Mouse (Mus musculus) embryonic facial prominence, embryonic 11.5 days (tissue): ENCODE measurements around the gene Dmrtc1a. TPM values are rescaled to one million over a fixed set of nuclear protein-coding genes. Genes with fewer than 3 reads are reported as not detected.
"Not testable (repeated sequence)": the region's sequence is repeated elsewhere in the genome, so short reads cannot be mapped to it uniquely, and the experiment has no call there.

ENCODE experiments used
- ATAC-seq: fragments of 200-750 bp; cut with Nextera tagmentation; replicated peaks from 2 replicates; pipeline ENCODE4 v1.8.0; 2017; ENCODE audit warnings: low read depth; ENCODE audit not compliant: insufficient number of reproducible peaks, low FRiP score, low TSS enrichment
- DNase-seq: peaks from one replicate; pipeline ENCODE4 v3.0.0-alpha.2; 2015; ENCODE audit warnings: low spot score
- H3K27ac ChIP-seq: fragments of 300-500 bp; sonication (generic); replicated peaks from 2 replicates; pipeline ENCODE4 v1.5.1; 2014; ENCODE audit warnings: mild to moderate bottlenecking, low read depth, low read length, control low read depth
- H3K27me3 ChIP-seq: fragments of 300-500 bp; sonication (generic); 2 replicates; pipeline ENCODE4 v1.6.1; 2014; ENCODE audit warnings: mild to moderate bottlenecking, low read length, moderate library complexity, mixed read lengths; ENCODE audit not compliant: control insufficient read depth, insufficient read depth
- H3K36me3 ChIP-seq: fragments of 300-500 bp; sonication (generic); replicated peaks from 2 replicates; pipeline ENCODE4 v1.6.1; 2014; ENCODE audit warnings: low read depth, mild to moderate bottlenecking, low read length, moderate library complexity, mixed read lengths; ENCODE audit not compliant: control insufficient read depth, insufficient read depth
- H3K4me1 ChIP-seq: fragments of 300-500 bp; sonication (generic); 2 replicates; pipeline ENCODE4 v1.6.1; 2014; ENCODE audit warnings: low read length, mixed read lengths; ENCODE audit not compliant: control insufficient read depth, insufficient read depth
- H3K4me2 ChIP-seq: fragments of 300-500 bp; sonication (generic); 2 replicates; pipeline ENCODE4 v1.6.1; 2014; ENCODE audit warnings: low read depth, mild to moderate bottlenecking, control low read depth, low read length, moderate library complexity
- H3K4me3 ChIP-seq: fragments of 300-500 bp; sonication (generic); 2 replicates; pipeline ENCODE4 v1.5.1; 2014; ENCODE audit warnings: low read depth, low read length, control low read depth
- H3K9ac ChIP-seq: fragments of 300-500 bp; sonication (generic); replicated peaks from 2 replicates; pipeline ENCODE4 v1.6.1; 2014; ENCODE audit warnings: mild to moderate bottlenecking, control low read depth, low read length
- H3K9me3 ChIP-seq: fragments of 300-500 bp; sonication (generic); replicated peaks from 2 replicates; pipeline ENCODE4 v1.6.1; 2016; ENCODE audit warnings: mild to moderate bottlenecking, low read length, inconsistent platforms, mixed read lengths; ENCODE audit not compliant: control insufficient read depth
- WGBS: fragments of 180-500 bp; shearing (Covaris S2); extraction: QIAGEN DNeasy Blood & Tissue Kit; methylation state at CpG from one replicate; pipeline ENCODE4 v1.1.7; 2014; 5-methylcytosine and 5-hydroxymethylcytosine counted together
- polyA plus RNA-seq: library from polyadenylated mRNA; unstranded; fragments of >200 nt; fragmentation: Nextera tagmentation; extraction: Ambion mirVana; gene quantifications from 2 replicates; pipeline ENCODE4 v1.2.1, GENCODE M21; 2014

The Dmrtc1a gene
- polyA plus RNA-seq, 1 experiment from 2014 or later: 1.1 TPM

- 81% methylated on average over 1 of the region's 1 CpGs for WGBS
- not testable (repeated sequence) for H3K9me3 ChIP-seq, ATAC-seq, H3K4me2 ChIP-seq, H3K4me1 ChIP-seq, DNase-seq, H3K27ac ChIP-seq, H3K27me3 ChIP-seq, H3K4me3 ChIP-seq, H3K9ac ChIP-seq, H3K36me3 ChIP-seq
These were observed 6.3 kb upstream of the Dmrtc1a start for GRCm38 (mm10) chrX:102914823-102915222.

- no peaks in the 10 kb centered on the region for H3K27me3 ChIP-seq
- WGBS: 93% methylated on average over 6 of the region's 6 CpGs
- ATAC-seq (no peak), DNase-seq (no peak)
- H3K27ac ChIP-seq: no peak within 1 kb of the TSS
- H3K4me3 ChIP-seq: no peak within 1 kb of the TSS
- H3K9ac ChIP-seq: no peak within 1 kb of the TSS
- no peaks in the 10 kb centered on the region for H3K36me3 ChIP-seq
- no peak within 1 kb of the TSS for H3K4me2 ChIP-seq
- no peaks in the 10 kb centered on the region for H3K4me1 ChIP-seq
- no peaks in the 10 kb centered on the region for H3K9me3 ChIP-seq
These were observed 40.6 kb downstream of the Dmrtc1a start, which contains the start of gene 1700031F05Rik for GRCm38 (mm10) chrX:102867871-102868270. 1700031F05Rik (minus strand) TSS chrX:102867971.

GRCm38 (mm10) chrX:102854516-102854915 lies 54.0 kb downstream of the Dmrtc1a start, which contains the start of gene Dmrtc1c2:
Dmrtc1c2 (minus strand) TSS chrX:102854616.
- not testable (repeated sequence) for H3K27me3 ChIP-seq, ATAC-seq, H3K9me3 ChIP-seq, H3K4me2 ChIP-seq, H3K4me3 ChIP-seq, H3K36me3 ChIP-seq, H3K4me1 ChIP-seq, H3K9ac ChIP-seq, DNase-seq, H3K27ac ChIP-seq
- WGBS: no CpG with 5 or more reads among the region's 13 CpGs

Other genes starting within 250 kb of the Dmrtc1a start
- not detected in 2 replicates for gene Gm3880, start 221.7 kb downstream of the Dmrtc1a start, polyA plus RNA-seq
- gene Gm9112, start 201.1 kb downstream of the Dmrtc1a start, polyA plus RNA-seq: not detected in 2 replicates
- not detected in 2 replicates for gene Dmrtc1b, start 200.8 kb downstream of the Dmrtc1a start, polyA plus RNA-seq
- gene Dmrtc1c1, start 105.7 kb downstream of the Dmrtc1a start, polyA plus RNA-seq: not detected in 2 replicates
- gene Dmrtc1c2, start 54.1 kb downstream of the Dmrtc1a start, polyA plus RNA-seq: not detected in 2 replicates
- gene 1700031F05Rik, start 40.7 kb downstream of the Dmrtc1a start, polyA plus RNA-seq: not detected in 2 replicates
- not detected in 2 replicates for gene 1700011M02Rik, start 218 bp upstream of the Dmrtc1a start, polyA plus RNA-seq
- not detected in 2 replicates for gene 1700018G05Rik, start 19.7 kb upstream of the Dmrtc1a start, polyA plus RNA-seq